Mouse (Mus musculus) embryonic fibroblast, embryonic 13.5 days (primary cell): Measurements from ENCODE around the gene Tead1.

Experiments
- CTCF ChIP-seq: IDR thresholded peaks from 2 replicates; pipeline ENCODE4 v1.5.1; 2011; ENCODE audit warnings: mild to moderate bottlenecking, control low read depth, low read length, moderate library complexity, borderline replicate concordance; ENCODE audit not compliant: insufficient read depth
- POLR2A ChIP-seq: IDR thresholded peaks from 2 replicates; pipeline ENCODE4 v1.6.1; 2011; ENCODE audit warnings: low read depth, mild to moderate bottlenecking, control low read depth, low read length, moderate library complexity

DNA sequence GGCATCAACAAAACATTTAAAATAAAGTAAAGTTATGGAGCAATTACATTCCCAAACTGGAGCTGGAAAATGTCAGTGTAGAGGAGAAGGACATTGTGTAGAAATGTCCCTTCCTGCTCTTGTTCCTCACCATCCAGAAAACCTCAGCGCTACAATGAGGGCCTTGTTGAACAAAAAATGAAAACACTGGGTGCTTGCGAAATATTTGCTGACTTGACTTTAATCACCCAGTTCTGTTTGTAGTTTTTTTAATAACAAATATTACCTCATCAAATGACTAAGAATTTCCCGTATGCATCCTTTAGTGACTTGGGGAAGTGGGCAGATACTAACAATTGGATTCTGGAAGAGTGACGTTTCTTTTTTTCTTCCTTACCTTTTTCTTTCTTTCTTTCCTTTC lies 31.7 kb upstream of the Tead1 start:
- TF ChIP-seq POLR2A: no peak
- TF ChIP-seq CTCF: no peak
